Mouse (Mus musculus): Measurements from ENCODE around the gene Ski. TPM values are rescaled to one million over a fixed set of nuclear protein-coding genes. Genes with fewer than 3 reads are reported as not detected.

Ski gene
- polyA plus RNA-seq, 1 experiment = 20.2 TPM

DNA sequence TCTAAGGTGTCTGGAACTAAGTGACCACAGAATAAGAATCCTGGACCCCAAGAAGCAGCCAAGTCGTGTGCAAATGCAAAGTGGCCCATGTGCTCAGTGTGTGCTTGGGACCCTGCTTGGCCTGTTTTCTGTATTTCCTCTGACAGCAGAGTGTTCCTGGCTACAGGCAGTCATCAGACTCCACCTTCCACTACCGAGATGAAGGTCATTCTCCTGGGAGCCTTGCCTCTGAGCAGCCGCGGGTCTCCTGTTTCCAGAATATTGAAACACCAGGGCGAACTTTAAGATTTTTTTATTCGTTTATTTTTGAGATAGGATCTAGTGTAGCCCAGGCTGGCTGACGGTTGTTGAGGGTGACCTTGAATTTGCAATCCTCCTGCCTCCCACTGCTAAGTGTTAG lies 91.8 kb downstream of the Ski start:
- Histone ChIP-seq H3K4me1 (ENCODE audit: control insufficient read depth, insufficient read depth, insufficient read length, low read length) (peaks cover 5% of the 10 kb centered on the region; the same call in 1 of the 2 replicates), H3K4me3 (ENCODE audit: insufficient read depth, low read depth, low read length) (no peak overlapping the region), H3K27ac (replicated peaks; ENCODE audit: low read depth, low read length) (0 out of 2 replicates have a peak overlapping the region, but pooled peaks have one; percentile 43)

DNA sequence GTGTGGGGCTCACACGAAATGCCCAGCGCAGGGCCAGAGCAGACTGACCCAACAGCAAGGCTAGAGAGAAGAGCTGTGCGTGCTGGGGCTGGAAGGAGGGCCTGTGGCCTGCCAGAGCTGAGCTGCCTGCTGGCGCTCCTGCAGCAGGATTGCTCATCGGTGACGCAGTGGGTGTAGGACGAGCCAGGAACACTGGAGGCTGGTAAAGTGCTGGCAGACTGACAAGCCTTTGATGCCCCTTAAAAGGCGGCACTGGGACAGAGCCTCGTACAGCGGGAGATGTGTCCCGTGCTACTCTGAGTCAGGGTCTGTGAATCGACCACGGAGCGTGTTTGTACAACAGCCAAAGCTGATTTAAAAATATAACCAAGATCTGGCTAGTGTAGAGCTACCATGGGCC lies 92.4 kb downstream of the Ski start:
- Histone ChIP-seq H3K4me3 (ENCODE audit: insufficient read depth, low read depth, low read length) (no peak overlapping the region), H3K4me1 (ENCODE audit: control insufficient read depth, insufficient read depth, insufficient read length, low read length) (peaks cover 5% of the 10 kb centered on the region; the same call in 1 of the 2 replicates), H3K27ac (replicated peaks; ENCODE audit: low read depth, low read length) (peak overlapping the region; percentile 43)

GRCm38 (mm10) chr4:155129132-155129917 lies 93.1 kb downstream of the Ski start:
- H3K27ac ChIP-seq (replicated peaks; ENCODE audit: low read depth, low read length) = peak overlapping the region; percentile 38
- no peak overlapping the region for H3K4me3 ChIP-seq (ENCODE audit: insufficient read depth, low read depth, low read length)
- H3K4me1 ChIP-seq (ENCODE audit: control insufficient read depth, insufficient read depth, insufficient read length, low read length) = peaks cover 5% of the 10 kb centered on the region; the same call in 1 of the 2 replicates

DNA sequence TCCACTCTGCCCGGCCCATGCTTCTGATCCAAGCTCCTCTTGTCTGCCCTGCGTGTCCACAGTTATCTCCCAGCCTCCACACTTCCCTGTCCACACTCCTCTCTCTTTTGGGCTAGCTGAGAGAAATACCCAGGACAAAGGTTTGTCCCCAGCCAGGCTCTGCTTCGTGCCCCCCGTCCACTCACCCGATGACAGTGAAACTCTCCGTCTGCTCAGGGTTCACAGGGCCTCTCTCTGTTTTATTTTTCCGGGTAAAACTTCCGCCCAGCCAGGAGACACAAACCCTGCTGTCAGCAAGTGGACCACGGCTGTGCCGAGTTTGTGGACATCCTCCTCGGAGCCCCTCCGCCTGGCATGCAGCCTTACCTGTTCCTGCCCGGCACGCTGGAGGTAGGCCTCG lies 94.0 kb downstream of the Ski start:
- H3K4me3 ChIP-seq (ENCODE audit: insufficient read depth, low read depth, low read length) = no peak overlapping the region
- H3K27ac ChIP-seq (replicated peaks; ENCODE audit: low read depth, low read length) = no peak overlapping the region
- H3K4me1 ChIP-seq (ENCODE audit: control insufficient read depth, insufficient read depth, insufficient read length, low read length) = peaks cover 5% of the 10 kb centered on the region; the same call in 1 of the 2 replicates

DNA sequence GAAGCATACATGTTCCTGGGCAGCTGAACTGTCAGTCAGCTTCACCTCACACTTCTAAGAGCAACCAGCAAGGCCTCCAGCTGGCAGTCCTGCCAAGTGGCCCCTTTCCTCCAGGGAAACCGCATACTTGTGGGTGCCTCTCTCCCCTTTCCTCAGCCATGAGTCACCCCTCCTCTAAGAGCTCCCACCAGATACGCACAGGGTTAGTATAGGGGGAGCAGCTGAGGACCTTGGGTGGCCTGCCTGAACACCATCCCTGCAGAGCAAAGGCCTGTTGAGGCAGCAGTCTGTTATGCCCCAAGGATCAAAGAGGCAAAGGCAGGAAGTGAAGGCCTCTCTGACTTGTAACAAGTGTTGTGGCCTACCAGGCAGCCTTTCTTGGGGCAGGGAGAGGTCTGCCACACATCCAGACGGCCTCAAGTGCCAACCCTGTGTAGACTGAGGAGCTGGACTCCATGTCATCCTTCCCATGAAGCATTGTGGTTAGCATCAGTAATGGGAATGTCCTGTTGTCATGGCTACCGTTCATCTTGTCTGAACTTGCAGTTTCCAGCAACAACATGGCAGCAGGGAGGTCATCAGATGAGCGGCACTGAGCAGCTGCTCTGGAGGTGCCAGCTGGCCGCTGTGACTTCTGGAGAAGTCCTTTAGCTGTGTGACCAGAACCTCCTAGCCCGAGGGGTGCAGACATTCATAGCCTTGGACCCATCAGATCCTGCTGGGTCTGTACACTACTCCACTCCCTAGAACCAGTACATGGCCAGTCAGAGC lies 95.6 kb downstream of the Ski start:
- no peak overlapping the region for H3K4me3 ChIP-seq (ENCODE audit: insufficient read depth, low read depth, low read length)
- H3K4me1 ChIP-seq (ENCODE audit: control insufficient read depth, insufficient read depth, insufficient read length, low read length) = peaks cover 8% of the 10 kb centered on the region; the same call in 1 of the 2 replicates
- H3K27ac ChIP-seq (replicated peaks; ENCODE audit: low read depth, low read length) = no peak overlapping the region

DNA sequence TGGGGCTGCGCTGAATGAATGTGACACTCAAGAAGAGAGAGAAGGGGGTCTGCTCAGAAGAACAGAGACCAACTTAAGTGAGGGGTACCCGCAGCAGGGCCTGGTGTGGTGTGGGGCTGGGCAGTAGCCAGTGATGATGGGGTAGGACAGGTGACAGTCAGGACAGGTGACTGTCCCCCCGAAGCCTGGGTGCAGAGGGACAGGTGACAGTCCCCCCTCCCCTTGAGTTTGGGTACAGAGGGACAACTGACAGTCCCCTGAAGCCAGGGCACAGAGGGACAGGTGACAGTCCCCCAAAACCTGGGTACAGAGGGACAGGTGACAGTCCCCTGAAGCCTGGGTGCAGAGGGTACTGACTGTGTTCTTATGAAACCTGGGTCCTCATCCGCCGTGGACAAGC lies 96.2 kb downstream of the Ski start:
- peaks cover 8% of the 10 kb centered on the region; the same call in 1 of the 2 replicates for H3K4me1 ChIP-seq (ENCODE audit: control insufficient read depth, insufficient read depth, insufficient read length, low read length)
- no peak overlapping the region for H3K27ac ChIP-seq (replicated peaks; ENCODE audit: low read depth, low read length)
- H3K4me3 ChIP-seq (ENCODE audit: insufficient read depth, low read depth, low read length) = no peak overlapping the region

DNA sequence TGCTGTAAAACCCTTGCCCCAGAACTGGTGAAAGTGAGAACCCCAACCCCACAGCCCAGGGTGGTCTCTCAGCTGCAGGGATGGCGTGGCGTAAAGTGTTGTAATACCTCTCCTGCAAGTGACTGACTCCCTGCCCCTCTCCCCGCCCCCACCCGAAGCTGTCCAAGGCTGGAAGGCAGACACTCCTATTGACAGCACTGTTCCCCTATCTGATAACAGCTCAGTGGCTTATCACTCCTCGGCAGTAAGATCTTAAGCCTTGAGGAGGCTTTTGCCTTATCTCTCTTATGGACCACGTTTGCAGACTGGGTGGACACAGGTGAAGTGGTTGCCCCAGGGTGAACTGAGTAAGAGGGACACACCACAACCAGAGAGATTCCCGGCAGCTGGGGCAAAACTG lies 97.1 kb downstream of the Ski start:
- Histone ChIP-seq H3K4me1 (ENCODE audit: control insufficient read depth, insufficient read depth, insufficient read length, low read length) (peaks cover 8% of the 10 kb centered on the region), H3K27ac (replicated peaks; ENCODE audit: low read depth, low read length) (no peak overlapping the region), H3K4me3 (ENCODE audit: insufficient read depth, low read depth, low read length) (no peak overlapping the region)

GRCm38 (mm10) chr4:155123868-155124534 lies 98.4 kb downstream of the Ski start:
- H3K4me3 ChIP-seq (ENCODE audit: insufficient read depth, low read depth, low read length) = no peak overlapping the region
- no peak overlapping the region for H3K27ac ChIP-seq (replicated peaks; ENCODE audit: low read depth, low read length)
- H3K4me1 ChIP-seq (ENCODE audit: control insufficient read depth, insufficient read depth, insufficient read length, low read length) = peaks cover 6% of the 10 kb centered on the region

GRCm38 (mm10) chr4:155122444-155123040 lies 99.8 kb downstream of the Ski start:
- Histone ChIP-seq H3K27ac (replicated peaks; ENCODE audit: low read depth, low read length) (no peak overlapping the region), H3K4me1 (ENCODE audit: control insufficient read depth, insufficient read depth, insufficient read length, low read length) (peaks cover 13% of the 10 kb centered on the region), H3K4me3 (ENCODE audit: insufficient read depth, low read depth, low read length) (no peak overlapping the region)

GRCm38 (mm10) chr4:155121915-155122443 lies 100.4 kb downstream of the Ski start:
- Histone ChIP-seq H3K27ac (replicated peaks; ENCODE audit: low read depth, low read length) (no peak overlapping the region), H3K4me1 (ENCODE audit: control insufficient read depth, insufficient read depth, insufficient read length, low read length) (peaks cover 13% of the 10 kb centered on the region), H3K4me3 (ENCODE audit: insufficient read depth, low read depth, low read length) (no peak overlapping the region)

DNA sequence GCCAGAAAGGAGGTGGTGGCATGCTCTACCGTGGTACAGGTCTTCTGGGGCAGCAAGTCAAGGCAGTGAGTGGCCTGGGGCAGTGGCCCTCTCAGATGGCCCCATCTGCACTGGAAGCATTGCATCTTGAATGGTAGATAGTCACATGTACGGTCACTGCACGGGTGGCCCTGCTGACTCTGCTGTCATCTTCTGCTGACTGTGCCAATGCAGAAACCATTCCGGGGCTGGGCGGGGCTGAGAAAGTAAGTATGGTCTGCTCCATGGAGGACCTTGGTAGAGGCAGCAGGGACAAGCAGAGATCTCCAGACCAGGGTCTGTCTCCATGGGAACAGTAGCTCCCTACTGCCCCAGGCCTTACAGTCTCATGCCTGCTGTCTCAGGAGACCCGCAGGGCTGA lies 101.2 kb downstream of the Ski start:
- Histone ChIP-seq H3K4me3 (ENCODE audit: insufficient read depth, low read depth, low read length) (no peak overlapping the region), H3K4me1 (ENCODE audit: control insufficient read depth, insufficient read depth, insufficient read length, low read length) (peaks cover 15% of the 10 kb centered on the region), H3K27ac (replicated peaks; ENCODE audit: low read depth, low read length) (no peak overlapping the region)

DNA sequence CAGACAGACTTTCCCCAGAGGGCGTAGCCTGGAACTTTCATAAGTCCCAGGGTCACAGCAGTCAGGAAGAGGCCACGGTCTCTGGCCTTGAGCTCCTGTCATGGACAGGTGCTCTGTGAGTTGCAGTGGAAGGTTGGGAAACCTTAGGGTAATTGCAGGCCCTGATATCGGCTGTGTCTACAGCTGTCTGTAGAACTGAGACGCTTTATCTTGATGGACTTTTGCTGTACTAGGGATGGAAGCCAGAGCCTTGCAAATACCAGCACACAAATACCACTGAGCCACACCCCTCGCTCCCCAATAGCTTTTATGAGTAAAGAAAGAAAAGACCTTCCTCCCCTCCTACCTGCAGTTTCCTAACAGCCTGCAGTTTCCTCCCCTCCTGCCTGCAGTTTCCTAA lies 101.8 kb downstream of the Ski start:
- Histone ChIP-seq H3K4me1 (ENCODE audit: control insufficient read depth, insufficient read depth, insufficient read length, low read length) (peaks cover 16% of the 10 kb centered on the region), H3K27ac (replicated peaks; ENCODE audit: low read depth, low read length) (no peak overlapping the region), H3K4me3 (ENCODE audit: insufficient read depth, low read depth, low read length) (no peak overlapping the region)

DNA sequence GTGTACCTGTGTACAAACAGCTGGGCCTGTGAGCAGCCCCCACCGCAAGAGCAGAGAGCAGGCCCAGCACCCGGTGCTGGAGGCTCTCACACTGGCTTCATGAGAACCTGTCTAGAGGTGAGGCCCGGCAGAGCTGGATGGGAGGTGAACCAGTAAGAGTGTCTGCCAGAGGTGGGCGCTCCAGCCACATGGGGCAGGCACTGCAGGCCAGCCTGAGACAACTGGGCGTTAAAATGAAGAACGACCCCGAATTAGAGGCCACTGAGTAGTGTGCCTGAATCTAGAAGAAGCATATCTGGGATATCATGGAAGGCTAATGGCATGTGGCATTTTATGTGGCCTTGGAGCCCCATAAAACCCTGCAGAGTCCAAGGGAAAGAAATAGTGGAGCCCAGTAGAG lies 102.4 kb downstream of the Ski start:
- Histone ChIP-seq H3K4me1 (ENCODE audit: control insufficient read depth, insufficient read depth, insufficient read length, low read length) (peaks cover 16% of the 10 kb centered on the region), H3K4me3 (ENCODE audit: insufficient read depth, low read depth, low read length) (no peak overlapping the region), H3K27ac (replicated peaks; ENCODE audit: low read depth, low read length) (no peak overlapping the region)

DNA sequence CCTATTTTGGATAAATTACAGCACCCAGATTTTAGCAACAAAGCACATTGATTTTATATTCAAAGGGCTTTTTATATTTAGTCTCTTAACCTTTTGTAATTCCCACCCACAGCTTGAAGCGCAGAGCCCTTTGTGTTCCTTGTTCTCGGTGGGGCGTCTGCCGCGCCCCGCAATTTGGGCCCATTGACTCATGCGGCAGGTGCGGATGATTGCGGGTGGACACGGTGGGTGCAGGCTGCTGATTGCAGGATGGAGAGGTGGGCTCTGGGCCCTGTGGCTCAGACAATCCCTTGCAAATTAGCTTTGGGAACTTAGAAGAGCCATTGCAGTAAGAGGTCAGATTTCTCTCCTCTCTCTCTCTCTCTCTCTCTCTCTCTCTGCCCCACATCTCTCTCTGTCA lies 104.1 kb downstream of the Ski start:
- Histone ChIP-seq H3K27ac (replicated peaks; ENCODE audit: low read depth, low read length) (0 out of 2 replicates have a peak overlapping the region, but pooled peaks have one; percentile 48), H3K4me1 (ENCODE audit: control insufficient read depth, insufficient read depth, insufficient read length, low read length) (peaks cover 16% of the 10 kb centered on the region), H3K4me3 (ENCODE audit: insufficient read depth, low read depth, low read length) (no peak overlapping the region)
